Mouse (Mus musculus) CH12.LX (cell line): ENCODE measurements around the gene Cc2d1a. TPM values are rescaled to one million over a fixed set of nuclear protein-coding genes. Genes with fewer than 3 reads are reported as not detected.

ENCODE experiments used
- DNase-seq: peaks from one replicate; pipeline ENCODE4 v3.0.0-alpha.2; 2013; ENCODE audit errors: extremely low read depth
- H3K27ac ChIP-seq: 2 replicates; pipeline ENCODE4 v1.5.1; 2012; ENCODE audit warnings: low read depth, mild to moderate bottlenecking, control low read depth, moderate library complexity; ENCODE audit not compliant: insufficient read depth
- H3K27me3 ChIP-seq: replicated peaks from 2 replicates; pipeline ENCODE3; 2012; ENCODE audit warnings: inconsistent platforms
- H3K36me3 ChIP-seq, 2 experiments: replicated peaks in 1 of 2; 2 replicates each; pipeline versions ENCODE3 to v1.6.1; 2012; ENCODE audit warnings: inconsistent platforms in 1 of 2, low read length in 1 of 2, mild to moderate bottlenecking in 1 of 2, mixed read lengths in 1 of 2, moderate library complexity in 1 of 2; ENCODE audit not compliant: control insufficient read depth in 1 of 2, insufficient read depth in 1 of 2
- H3K4me1 ChIP-seq, 2 experiments: 2 replicates each; pipeline ENCODE4 v1.6.1; 2012; ENCODE audit warnings: inconsistent platforms in 1 of 2, moderate library complexity in 1 of 2; ENCODE audit not compliant: insufficient read depth in 2 of 2, control insufficient read depth in 1 of 2
- H3K4me2 ChIP-seq: 2 replicates; pipeline ENCODE4 v1.6.1; 2012; ENCODE audit warnings: low read depth, mild to moderate bottlenecking, control low read depth; ENCODE audit not compliant: poor library complexity, insufficient read depth, severe bottlenecking
- H3K4me3 ChIP-seq, 3 experiments: fragments of 150-350 bp in 1 of 3; sonication (generic) in 1 of 3; replicated peaks in 1 of 3; 2 replicates each; pipeline versions ENCODE3 to v1.5.1; 2011 to 2012; ENCODE audit warnings: low read depth in 2 of 3, low read length in 2 of 3, mild to moderate bottlenecking in 2 of 3, moderate library complexity in 2 of 3, control low read depth in 1 of 3, improper control_type of control experiment in 1 of 3, inconsistent platforms in 1 of 3, mixed read lengths in 1 of 3; ENCODE audit not compliant: poor library complexity in 1 of 3
- H3K79me2 ChIP-seq: replicated peaks from 2 replicates; pipeline ENCODE4 v1.6.1; 2012; ENCODE audit warnings: mild to moderate bottlenecking, moderate library complexity; ENCODE audit not compliant: control insufficient read depth, poor library complexity, insufficient read depth, severe bottlenecking; ENCODE audit errors: extremely low read depth
- H3K9ac ChIP-seq: 2 replicates; pipeline ENCODE4 v1.6.1; 2012; ENCODE audit warnings: low read depth, mild to moderate bottlenecking, control low read depth, moderate library complexity; ENCODE audit not compliant: insufficient read depth
- H3K9me3 ChIP-seq: replicated peaks from 2 replicates; pipeline ENCODE3; 2012; ENCODE audit warnings: low read length, inconsistent platforms, mixed read lengths
- BHLHE40 ChIP-seq: IDR thresholded peaks from 2 replicates; pipeline ENCODE4 v1.6.1; 2011; ENCODE audit warnings: mild to moderate bottlenecking, low read depth, low read length, improper control_type of control experiment
- CHD2 ChIP-seq: IDR thresholded peaks from 2 replicates; pipeline ENCODE4 v1.6.1; 2011; ENCODE audit warnings: low read length, improper control_type of control experiment
- CTCF ChIP-seq, 2 experiments: IDR thresholded peaks in 1 of 2; conservative IDR thresholded peaks in 1 of 2; 2 replicates each; pipeline ENCODE4 v1.5.1; 2011 to 2012; ENCODE audit warnings: low read depth in 2 of 2, low read length in 2 of 2, improper control_type of control experiment in 1 of 2, inconsistent platforms in 1 of 2, mild to moderate bottlenecking in 1 of 2, moderate library complexity in 1 of 2
- E2F4 ChIP-seq: IDR thresholded peaks from 2 replicates; pipeline ENCODE4 v1.6.1; 2011; ENCODE audit warnings: low read depth, low read length, improper control_type of control experiment; ENCODE audit not compliant: insufficient replicate concordance
- ELF1 ChIP-seq: IDR thresholded peaks from 2 replicates; pipeline ENCODE4 v1.6.1; 2014; ENCODE audit warnings: low read depth, mild to moderate bottlenecking, inconsistent platforms, low read length, improper control_type of control experiment
- IRF4 ChIP-seq: IDR thresholded peaks from 2 replicates; pipeline ENCODE4 v1.6.1; 2014; ENCODE audit warnings: low read depth, mild to moderate bottlenecking, inconsistent platforms, low read length, improper control_type of control experiment
- KAT2A ChIP-seq: IDR thresholded peaks from 2 replicates; pipeline ENCODE4 v1.6.1; 2012; ENCODE audit warnings: low read length, improper control_type of control experiment, inconsistent platforms; ENCODE audit not compliant: insufficient replicate concordance
- MXI1 ChIP-seq: IDR thresholded peaks from 2 replicates; pipeline ENCODE4 v1.6.1; 2011; ENCODE audit warnings: mild to moderate bottlenecking, low read depth, low read length, improper control_type of control experiment
- MYC ChIP-seq: IDR thresholded peaks from 2 replicates; pipeline ENCODE4 v1.6.1; 2011; ENCODE audit warnings: low read depth, mild to moderate bottlenecking, improper control_type of control experiment, low read length
- PAX5 ChIP-seq: IDR thresholded peaks from 2 replicates; pipeline ENCODE4 v1.6.1; 2012; ENCODE audit warnings: low read length, inconsistent platforms, mixed read lengths
- POLR2A ChIP-seq: IDR thresholded peaks from 2 replicates; pipeline ENCODE4 v1.6.1; 2011; ENCODE audit warnings: low read depth, mild to moderate bottlenecking, improper control_type of control experiment, low read length
- POLR2AphosphoS2 ChIP-seq: IDR thresholded peaks from 2 replicates; pipeline ENCODE4 v1.6.1; 2011; ENCODE audit warnings: low read depth, low read length, improper control_type of control experiment
- TCF12 ChIP-seq: IDR thresholded peaks from 2 replicates; pipeline ENCODE4 v1.6.1; 2014; ENCODE audit warnings: low read depth, mild to moderate bottlenecking, inconsistent platforms, low read length, improper control_type of control experiment
- ZC3H11A ChIP-seq: IDR thresholded peaks from 2 replicates; pipeline ENCODE4 v1.6.1; 2012; ENCODE audit warnings: low read depth, mild to moderate bottlenecking, inconsistent platforms, low read length, improper control_type of control experiment
- dilution Hi-C: fragments of 300-500 bp; cut with MboI; formaldehyde crosslinking; loops from 2 replicates; pipeline ENCODE4 v1.14.3; 2020; ENCODE audit warnings: low sequenced_read_pairs; ENCODE audit not compliant: extremely low pct_unique_long_range_greater_than_20kb, extremely low pct_ligation_motif_present
- in situ Hi-C: fragments of 300-500 bp; cut with MboI; formaldehyde crosslinking; loops from 3 replicates; pipeline ENCODE4 v1.14.3; 2019; ENCODE audit warnings: low sequenced_read_pairs, low pct_ligation_motif_present, low pct_unique_long_range_greater_than_20kb, mixed read lengths
- polyA plus RNA-seq: library from polyadenylated mRNA; unstranded; fragments of >175 nt; gene quantifications from 2 replicates; pipeline ENCODE4 v1.2.1, GENCODE M21; 2012; ENCODE audit warnings: low read depth; ENCODE audit not compliant: insufficient read length
- total RNA-seq, 2 experiments: library from RNA; depleted of rRNA; stranded (reverse); fragments of 300-350 nt in 1 of 2; fragments of >200 nt in 1 of 2; gene quantifications; 2 replicates each; pipeline ENCODE4 v1.2.3; 2012 to 2014

Cc2d1a gene
- total and polyA plus RNA-seq, 3 experiments, result 2.8 to 11.4 (median 7.8) TPM

DNA sequence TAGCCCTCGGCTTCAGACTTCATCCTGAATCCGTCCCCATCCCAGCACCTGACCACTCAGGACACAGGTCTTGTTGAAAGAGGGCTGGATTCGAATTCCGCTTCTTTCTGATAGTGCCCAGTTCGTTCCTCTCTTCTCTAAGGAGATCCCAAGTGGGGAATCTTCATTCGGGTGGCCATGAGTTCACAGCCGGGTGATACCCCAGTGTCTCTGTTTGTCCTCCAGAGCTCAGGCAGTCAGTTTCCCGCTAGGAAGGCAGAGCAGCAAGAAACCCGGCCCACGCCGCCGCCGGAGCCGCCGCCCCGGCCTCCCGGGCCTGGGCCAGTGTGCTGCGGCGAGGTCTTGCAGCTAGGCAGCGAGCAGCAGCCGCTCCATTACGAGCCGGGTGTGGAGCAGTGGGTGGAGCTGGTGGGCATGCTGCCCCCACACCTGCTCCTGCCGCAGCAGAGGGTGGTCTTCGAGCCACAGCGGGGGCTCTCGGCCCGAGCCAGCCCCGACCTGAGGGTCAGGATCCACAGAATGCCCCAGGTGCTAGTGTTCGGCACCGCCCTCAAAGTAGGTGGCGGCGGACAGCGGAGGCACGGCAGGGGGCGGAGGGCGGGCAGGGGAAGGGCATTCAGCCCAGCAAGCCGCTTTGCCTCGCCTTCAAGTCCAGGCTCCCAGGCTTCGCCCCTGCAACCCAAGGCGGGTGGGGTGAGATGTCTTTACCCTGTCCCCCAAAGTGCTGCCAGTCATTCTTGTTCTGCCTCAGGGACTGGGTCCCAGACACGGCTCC, 63.2 kb downstream of the Cc2d1a start:
- dilution Hi-C loops, result no loop called here

GRCm38 (mm10) chr8:84083829-84084241, 63.9 kb downstream of the Cc2d1a start:
- Histone ChIP-seq H3K79me2 (no peaks in the 10 kb centered on the region), H3K27me3 (no peaks in the 10 kb centered on the region), H3K4me3 (no peak overlapping the region), H3K9ac (no peak overlapping the region), H3K4me2 (no peak overlapping the region), H3K36me3 (peaks cover 79 to 98% of the 10 kb centered on the region in 2 experiments), H3K4me1 (no peaks in the 10 kb centered on the region), H3K9me3 (no peaks in the 10 kb centered on the region), H3K27ac (no peak overlapping the region)
- in situ Hi-C loops (no loop called here), dilution Hi-C loops (no loop called here)
- TF ChIP-seq ELF1 (no peak), TCF12 (no peak), BHLHE40 (no peak), ZC3H11A (no peak), KAT2A (no peak), POLR2AphosphoS2 (no peak), IRF4 (no peak), CTCF (conservative IDR thresholded peaks at IDR 0.05 in 1 of 2, IDR thresholded peaks at IDR 0.05 in 1 of 2; ENCODE audit: low read depth in 2 of 2, low read length in 2 of 2) (no peak), CHD2 (no peak), MXI1 (no peak), PAX5 (no peak), POLR2A (no peak)
- no peak for DNase-seq

More for the DNA sequence above, 63.2 kb downstream of the Cc2d1a start:
- H3K4me2 ChIP-seq, result no peak overlapping the region
- no peak overlapping the region for H3K27ac ChIP-seq
- no peaks in the 10 kb centered on the region for H3K79me2 ChIP-seq
- peaks cover 78 to 97% of the 10 kb centered on the region in 2 experiments for H3K36me3 ChIP-seq
- H3K4me3 ChIP-seq, result no peak overlapping the region
- H3K9me3 ChIP-seq, result no peaks in the 10 kb centered on the region
- in situ Hi-C loops, result no loop called here
- no peak overlapping the region for H3K9ac ChIP-seq
- no peak for DNase-seq
- no peaks in the 10 kb centered on the region for H3K27me3 ChIP-seq
- TF ChIP-seq MYC (no peak), E2F4 (no peak), POLR2A (no peak)
- TF ChIP-seq, all 38 proteins: peak for 0
- no peaks in the 10 kb centered on the region for H3K4me1 ChIP-seq

Other genes with a start within 250 kb of the Cc2d1a start
Only the 20 nearest of the 21 such genes appear.
- 1.1 and 1.7 TPM in 2 replicates for gene Gm10644, start 192.7 kb downstream of the Cc2d1a start, total RNA-seq (2012; rRNA removed)
- gene Gm10644, start 192.7 kb downstream of the Cc2d1a start, total RNA-seq (2014; rRNA removed), result 0.58 TPM in 2 replicates
- 0.44 and 0.72 TPM in 2 replicates for gene Gm10644, start 192.7 kb downstream of the Cc2d1a start, polyA plus RNA-seq
- 71.1 and 94.5 TPM in 2 replicates for gene Asf1b, start 192.4 kb downstream of the Cc2d1a start, total RNA-seq (2012; rRNA removed)
- gene Asf1b, start 192.4 kb downstream of the Cc2d1a start, total RNA-seq (2014; rRNA removed), result 58.9 and 62.2 TPM in 2 replicates
- gene Asf1b, start 192.4 kb downstream of the Cc2d1a start, polyA plus RNA-seq, result 86.3 and 101 TPM in 2 replicates
- 16.9 and 18.5 TPM in 2 replicates for gene Prkaca, start 174.9 kb downstream of the Cc2d1a start, total RNA-seq (2012; rRNA removed)
- gene Prkaca, start 174.9 kb downstream of the Cc2d1a start, total RNA-seq (2014; rRNA removed), result 14.0 and 14.7 TPM in 2 replicates
- gene Prkaca, start 174.9 kb downstream of the Cc2d1a start, polyA plus RNA-seq, result 23.4 and 27.3 TPM in 2 replicates
- 54.5 and 62.6 TPM in 2 replicates for gene Samd1, start 150.3 kb downstream of the Cc2d1a start, total RNA-seq (2012; rRNA removed)
- gene Samd1, start 150.3 kb downstream of the Cc2d1a start, total RNA-seq (2014; rRNA removed), result 37.4 and 42.3 TPM in 2 replicates
- gene Samd1, start 150.3 kb downstream of the Cc2d1a start, polyA plus RNA-seq, result 38.9 and 42.1 TPM in 2 replicates
- gene 1700067K01Rik, start 146.4 kb downstream of the Cc2d1a start, total RNA-seq (2012; rRNA removed), result 0.38 and 0.80 TPM in 2 replicates
- gene 1700067K01Rik, start 146.4 kb downstream of the Cc2d1a start, total RNA-seq (2014; rRNA removed), result not detected in 2 replicates
- 0.55 and 0.67 TPM in 2 replicates for gene 1700067K01Rik, start 146.4 kb downstream of the Cc2d1a start, polyA plus RNA-seq
- gene 2210011C24Rik, start 135.8 kb downstream of the Cc2d1a start, total RNA-seq (2012; rRNA removed), result not detected in 2 replicates
- not detected in 2 replicates for gene 2210011C24Rik, start 135.8 kb downstream of the Cc2d1a start, total RNA-seq (2014; rRNA removed)
- not detected in 2 replicates for gene 2210011C24Rik, start 135.8 kb downstream of the Cc2d1a start, polyA plus RNA-seq
- gene Palm3, start 126.5 kb downstream of the Cc2d1a start, total RNA-seq (2012; rRNA removed), result 0.13 TPM in 2 replicates
- 0.12 and 0.16 TPM in 2 replicates for gene Palm3, start 126.5 kb downstream of the Cc2d1a start, total RNA-seq (2014; rRNA removed)
- gene Palm3, start 126.5 kb downstream of the Cc2d1a start, polyA plus RNA-seq, result 0.44 and 0.77 TPM in 2 replicates
- 0.97 and 1.4 TPM in 2 replicates for gene Il27ra, start 105.3 kb downstream of the Cc2d1a start, total RNA-seq (2012; rRNA removed)
- gene Il27ra, start 105.3 kb downstream of the Cc2d1a start, total RNA-seq (2014; rRNA removed), result 2.1 and 2.3 TPM in 2 replicates
- 2.4 and 3.0 TPM in 2 replicates for gene Il27ra, start 105.3 kb downstream of the Cc2d1a start, polyA plus RNA-seq
- not detected in 2 replicates for gene Rln3, start 102.9 kb downstream of the Cc2d1a start, total RNA-seq (2012; rRNA removed)
- gene Rln3, start 102.9 kb downstream of the Cc2d1a start, total RNA-seq (2014; rRNA removed), result not detected in 2 replicates
- gene Rln3, start 102.9 kb downstream of the Cc2d1a start, polyA plus RNA-seq, result not detected in 2 replicates
- gene Gm10643, start 82.8 kb downstream of the Cc2d1a start, total RNA-seq (2012; rRNA removed), result 0.55 and 0.76 TPM in 2 replicates
- 0.39 and 0.42 TPM in 2 replicates for gene Gm10643, start 82.8 kb downstream of the Cc2d1a start, total RNA-seq (2014; rRNA removed)
- 0.14 TPM in 1 of 2 replicates, not detected in the other for gene Gm10643, start 82.8 kb downstream of the Cc2d1a start, polyA plus RNA-seq
- gene Rfx1, start 81.1 kb downstream of the Cc2d1a start, total RNA-seq (2012; rRNA removed), result 9.9 and 10.8 TPM in 2 replicates
- gene Rfx1, start 81.1 kb downstream of the Cc2d1a start, total RNA-seq (2014; rRNA removed), result 3.2 and 3.5 TPM in 2 replicates
- 10.7 and 13.1 TPM in 2 replicates for gene Rfx1, start 81.1 kb downstream of the Cc2d1a start, polyA plus RNA-seq
- gene Dcaf15, start 43.2 kb downstream of the Cc2d1a start, total RNA-seq (2012; rRNA removed), result 44.3 and 47.9 TPM in 2 replicates
- gene Dcaf15, start 43.2 kb downstream of the Cc2d1a start, total RNA-seq (2014; rRNA removed), result 38.5 and 39.3 TPM in 2 replicates
- gene Dcaf15, start 43.2 kb downstream of the Cc2d1a start, polyA plus RNA-seq, result 48.3 and 50.7 TPM in 2 replicates
- gene Podnl1, start 21.9 kb downstream of the Cc2d1a start, total RNA-seq (2012; rRNA removed), result 0.92 and 0.98 TPM in 2 replicates
- gene Podnl1, start 21.9 kb downstream of the Cc2d1a start, total RNA-seq (2014; rRNA removed), result 1.8 and 2.0 TPM in 2 replicates
- gene Podnl1, start 21.9 kb downstream of the Cc2d1a start, polyA plus RNA-seq, result 2.8 TPM in 2 replicates
- 0.04 TPM in 1 of 2 replicates, not detected in the other for gene 4930432K21Rik, start 89 bp upstream of the Cc2d1a start, total RNA-seq (2012; rRNA removed)
- 0.09 TPM in 1 of 2 replicates, not detected in the other for gene 4930432K21Rik, start 89 bp upstream of the Cc2d1a start, total RNA-seq (2014; rRNA removed)
- gene 4930432K21Rik, start 89 bp upstream of the Cc2d1a start, polyA plus RNA-seq, result not detected in 2 replicates
- not detected in 2 replicates for gene Nanos3, start 37.3 kb upstream of the Cc2d1a start, total RNA-seq (2012; rRNA removed)
- gene Nanos3, start 37.3 kb upstream of the Cc2d1a start, total RNA-seq (2014; rRNA removed), result not detected in 2 replicates
- gene Nanos3, start 37.3 kb upstream of the Cc2d1a start, polyA plus RNA-seq, result not detected in 2 replicates
- 6.3 and 9.7 TPM in 2 replicates for gene Zswim4, start 89.1 kb upstream of the Cc2d1a start, total RNA-seq (2012; rRNA removed)
- gene Zswim4, start 89.1 kb upstream of the Cc2d1a start, total RNA-seq (2014; rRNA removed), result 4.7 and 4.9 TPM in 2 replicates
- gene Zswim4, start 89.1 kb upstream of the Cc2d1a start, polyA plus RNA-seq, result 6.5 and 9.1 TPM in 2 replicates
- gene D8Ertd738e, start 101.8 kb upstream of the Cc2d1a start, total RNA-seq (2012; rRNA removed), result 225 and 266 TPM in 2 replicates
- 213 and 228 TPM in 2 replicates for gene D8Ertd738e, start 101.8 kb upstream of the Cc2d1a start, total RNA-seq (2014; rRNA removed)
- gene D8Ertd738e, start 101.8 kb upstream of the Cc2d1a start, polyA plus RNA-seq, result 217 and 262 TPM in 2 replicates
- 51.6 and 58.6 TPM in 2 replicates for gene Mri1, start 109.4 kb upstream of the Cc2d1a start, total RNA-seq (2012; rRNA removed)
- gene Mri1, start 109.4 kb upstream of the Cc2d1a start, total RNA-seq (2014; rRNA removed), result 79.7 and 102 TPM in 2 replicates
- gene Mri1, start 109.4 kb upstream of the Cc2d1a start, polyA plus RNA-seq, result 62.1 and 70.8 TPM in 2 replicates
- gene Ccdc130, start 122.4 kb upstream of the Cc2d1a start, total RNA-seq (2012; rRNA removed), result 7.8 and 13.2 TPM in 2 replicates
- 5.7 and 6.0 TPM in 2 replicates for gene Ccdc130, start 122.4 kb upstream of the Cc2d1a start, total RNA-seq (2014; rRNA removed)
- gene Ccdc130, start 122.4 kb upstream of the Cc2d1a start, polyA plus RNA-seq, result 10.7 and 13.0 TPM in 2 replicates
- gene Cacna1a, start 240.5 kb upstream of the Cc2d1a start, total RNA-seq (2012; rRNA removed), result 6.9 and 9.1 TPM in 2 replicates
- gene Cacna1a, start 240.5 kb upstream of the Cc2d1a start, total RNA-seq (2014; rRNA removed), result 2.6 and 2.7 TPM in 2 replicates
- 8.2 and 9.4 TPM in 2 replicates for gene Cacna1a, start 240.5 kb upstream of the Cc2d1a start, polyA plus RNA-seq